Mouse (Mus musculus) mesoderm, embryonic 11.5 days (tissue): Measurements from ENCODE around the gene Dyrk3.

ENCODE experiments used
- DNase-seq: peaks from one replicate; pipeline ENCODE4 v3.0.0-alpha.2; 2012; ENCODE audit warnings: low read depth, low spot score

Gene Dyrk3

GRCm38 (mm10) chr1:131085957-131086739 is 52.0 kb downstream of the Dyrk3 start:
- DNase-seq = no peak

DNA sequence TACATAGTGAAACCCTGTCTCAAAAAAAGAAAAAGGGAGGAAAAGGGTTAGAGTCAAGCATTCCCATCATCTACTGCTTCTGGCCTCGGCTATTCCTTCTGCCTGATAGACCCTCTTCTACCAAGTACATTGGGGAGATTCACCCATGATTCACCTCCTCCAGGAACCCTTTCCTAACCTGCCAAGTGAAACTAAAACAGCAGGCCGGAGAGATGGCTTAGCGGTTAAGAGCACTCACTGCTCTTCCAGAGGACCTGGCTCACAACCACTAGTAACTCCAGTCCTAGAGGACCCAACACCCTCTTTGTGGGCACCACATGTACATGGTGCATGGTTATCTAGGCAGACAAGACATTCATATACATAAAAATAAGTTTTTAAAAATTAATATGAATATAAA is 52.9 kb downstream of the Dyrk3 start:
- no peak for DNase-seq

DNA sequence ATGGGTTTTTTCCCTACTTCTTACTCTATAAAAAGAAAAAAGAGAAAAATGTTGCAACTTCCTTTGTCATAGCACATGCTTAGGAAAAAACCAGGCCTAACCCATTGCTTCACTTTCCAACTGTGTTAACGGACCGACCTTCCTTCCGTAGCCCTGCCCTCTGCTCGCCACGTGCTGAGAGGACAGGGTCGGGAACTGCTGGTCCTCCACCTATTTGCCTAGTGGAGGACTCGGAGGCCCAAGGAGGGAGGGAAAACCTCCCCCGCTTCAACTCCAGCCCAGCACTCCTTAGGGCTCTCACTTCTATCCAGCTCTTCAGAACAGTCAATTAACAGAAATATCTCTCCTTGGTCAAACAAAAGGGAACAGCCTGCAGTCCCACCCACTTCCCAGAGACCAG is 53.9 kb downstream of the Dyrk3 start:
- no peak for DNase-seq

DNA sequence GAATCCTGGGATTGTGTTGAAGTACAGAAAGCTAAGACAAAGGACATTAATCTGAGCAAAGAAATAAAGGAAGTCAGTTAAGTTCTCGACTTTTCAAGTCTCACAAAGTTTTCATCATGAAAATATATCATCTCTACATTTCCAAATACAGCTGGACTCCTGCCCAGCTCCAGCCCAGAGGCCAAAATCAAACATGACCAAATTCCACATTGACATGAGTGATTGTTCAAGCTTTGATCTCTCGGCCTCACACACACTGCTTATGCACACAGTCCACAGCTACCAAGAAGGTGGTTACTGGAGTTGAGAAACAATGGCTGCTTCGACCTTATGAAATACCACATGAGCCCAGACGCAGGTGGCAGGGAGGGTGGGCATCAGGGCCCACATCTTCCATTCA is 54.5 kb downstream of the Dyrk3 start:
- DNase-seq = peak; percentile 68

- DNase-seq = no peak
Observed at GRCm38 (mm10) chr1:131083122-131083521, 55.0 kb downstream of the Dyrk3 start.

GRCm38 (mm10) chr1:131080686-131081085 is 57.5 kb downstream of the Dyrk3 start:
- no peak for DNase-seq

GRCm38 (mm10) chr1:131079762-131080161 is 58.4 kb downstream of the Dyrk3 start:
- no peak for DNase-seq

GRCm38 (mm10) chr1:131078761-131079330 is 59.3 kb downstream of the Dyrk3 start:
- peak; percentile 62 for DNase-seq
